Mouse (Mus musculus) kidney, adult 2 months (tissue): Measurements from ENCODE around the gene Tmem50b. TPM values are rescaled to one million over a fixed set of nuclear protein-coding genes. Genes with fewer than 3 reads are reported as not detected.
A peak's percentile ranks its signal among the peaks of the same experiment; 100 is the strongest.

Experiments
- DNase-seq: peaks from one replicate; pipeline ENCODE4 v3.0.0; 2021
- H3K27ac ChIP-seq: fragments of 200-500 bp; 2 replicates; pipeline ENCODE4 v1.5.1; 2012; ENCODE audit warnings: low read depth, low read length, control low read depth, inconsistent platforms; ENCODE audit not compliant: insufficient read depth
- H3K27me3 ChIP-seq: fragments of 200-500 bp; replicated peaks from 2 replicates; pipeline ENCODE4 v1.6.1; 2012; ENCODE audit warnings: mild to moderate bottlenecking, moderate library complexity, low read length, inconsistent platforms; ENCODE audit not compliant: control insufficient read depth, insufficient read depth
- H3K36me3 ChIP-seq: fragments of 200-500 bp; 2 replicates; pipeline ENCODE4 v1.6.1; 2012; ENCODE audit warnings: mild to moderate bottlenecking, moderate library complexity, low read length, inconsistent platforms; ENCODE audit not compliant: control insufficient read depth, insufficient read depth
- H3K4me1 ChIP-seq: fragments of 200-500 bp; 2 replicates; pipeline ENCODE4 v1.6.1; 2011; ENCODE audit warnings: low read length; ENCODE audit not compliant: control insufficient read depth, insufficient read depth
- H3K4me3 ChIP-seq: fragments of 200-500 bp; 2 replicates; pipeline ENCODE4 v1.5.1; 2011; ENCODE audit warnings: mild to moderate bottlenecking, low read depth, low read length, control low read depth; ENCODE audit not compliant: insufficient read depth
- CTCF ChIP-seq: fragments of 200-500 bp; conservative IDR thresholded peaks from 2 replicates; pipeline ENCODE4 v1.5.1; 2011; ENCODE audit warnings: low read depth, mild to moderate bottlenecking, control low read depth, low read length, moderate library complexity, mixed read lengths; ENCODE audit not compliant: insufficient read depth, insufficient read length
- POLR2A ChIP-seq: fragments of 200-500 bp; IDR thresholded peaks from one replicate; pipeline ENCODE4 v1.6.1; 2011; ENCODE audit warnings: low read depth, low read length, control low read depth
- WGBS: fragments of 180-500 bp; shearing (Covaris S2); methylation state at CpG from one replicate; pipeline ENCODE4 v1.1.7; 2018; 5-methylcytosine and 5-hydroxymethylcytosine counted together
- polyA plus RNA-seq: library from polyadenylated mRNA; depleted of rRNA; stranded (reverse); fragments of >200 nt; gene quantifications from 2 replicates; pipeline ENCODE4 v1.2.3, GENCODE M21; 2012

Tmem50b gene
- polyA plus RNA-seq, 1 experiment: 40.7 TPM

GRCm38 (mm10) chr16:91564580-91565291 is 32.9 kb downstream of the Tmem50b start:
- Histone ChIP-seq H3K36me3 (peaks cover 2% of the 10 kb centered on the region), H3K27ac (no peak overlapping the region), H3K27me3 (no peaks in the 10 kb centered on the region), H3K4me1 (peaks cover 3% of the 10 kb centered on the region; the same call in 1 of the 2 replicates), H3K4me3 (no peak overlapping the region)
- DNase-seq: no peak
- TF ChIP-seq POLR2A: no peak
- no peak for TF ChIP-seq CTCF
- 55% methylated on average over 4 of the region's 4 CpGs for WGBS

- Histone ChIP-seq H3K4me1 (peaks cover 4% of the 10 kb centered on the region; the same call in 1 of the 2 replicates), H3K27ac (no peak overlapping the region), H3K27me3 (no peaks in the 10 kb centered on the region), H3K36me3 (peaks cover 2% of the 10 kb centered on the region), H3K4me3 (no peak overlapping the region)
- 82% methylated on average over 38 of the region's 38 CpGs for WGBS
- DNase-seq: no peak
- TF ChIP-seq CTCF (no peak), POLR2A (no peak)
Measured at GRCm38 (mm10) chr16:91561541-91562457, 35.8 kb downstream of the Tmem50b start.

- Histone ChIP-seq H3K36me3 (peaks cover 2% of the 10 kb centered on the region), H3K4me3 (no peak overlapping the region), H3K27me3 (no peaks in the 10 kb centered on the region), H3K4me1 (peaks cover 6% of the 10 kb centered on the region; the same call in 1 of the 2 replicates), H3K27ac (no peak overlapping the region)
- TF ChIP-seq POLR2A (no peak), CTCF (peak; percentile 74)
- peak; percentile 53 for DNase-seq
- WGBS: 55% methylated on average over 9 of the region's 9 CpGs
Measured at GRCm38 (mm10) chr16:91561099-91561498, 36.5 kb downstream of the Tmem50b start.

GRCm38 (mm10) chr16:91557693-91558092 is 39.9 kb downstream of the Tmem50b start:
- TF ChIP-seq POLR2A: no peak
- TF ChIP-seq CTCF: no peak
- no peak overlapping the region for H3K4me3 ChIP-seq
- H3K27ac ChIP-seq: no peak overlapping the region
- H3K36me3 ChIP-seq: peaks cover 2% of the 10 kb centered on the region; the same call in 1 of the 2 replicates
- peak; percentile 46 for DNase-seq
- no peaks in the 10 kb centered on the region for H3K27me3 ChIP-seq
- 57% methylated on average over 15 of the region's 15 CpGs for WGBS
- peaks cover 10% of the 10 kb centered on the region; the same call in 1 of the 2 replicates for H3K4me1 ChIP-seq

GRCm38 (mm10) chr16:91557214-91557613 is 40.4 kb downstream of the Tmem50b start:
- peaks cover 10% of the 10 kb centered on the region; the same call in 1 of the 2 replicates for H3K4me1 ChIP-seq
- WGBS: 57% methylated on average over 7 of the region's 7 CpGs
- peak; percentile 47 for DNase-seq
- TF ChIP-seq CTCF: no peak
- TF ChIP-seq POLR2A: no peak
- peaks cover 2% of the 10 kb centered on the region; the same call in 1 of the 2 replicates for H3K36me3 ChIP-seq
- no peak overlapping the region for H3K27ac ChIP-seq
- no peak overlapping the region for H3K4me3 ChIP-seq
- H3K27me3 ChIP-seq: no peaks in the 10 kb centered on the region

GRCm38 (mm10) chr16:91556659-91557058 is 40.9 kb downstream of the Tmem50b start:
- WGBS: 45% methylated on average over 15 of the region's 15 CpGs
- H3K4me1 ChIP-seq: peaks cover 10% of the 10 kb centered on the region; the same call in 1 of the 2 replicates
- TF ChIP-seq CTCF (no peak), POLR2A (no peak)
- no peak overlapping the region for H3K4me3 ChIP-seq
- no peak for DNase-seq
- H3K36me3 ChIP-seq: peaks cover 2% of the 10 kb centered on the region; the same call in 1 of the 2 replicates
- H3K27ac ChIP-seq: 0 out of 2 replicates have a peak overlapping the region, but pooled peaks have one; percentile 4
- H3K27me3 ChIP-seq: no peaks in the 10 kb centered on the region
